Mouse (Mus musculus): ENCODE data around the gene Mcf2. TPM values are rescaled to one million over a fixed set of nuclear protein-coding genes. Genes with fewer than 3 reads are reported as not detected.

The Mcf2 gene
- total RNA-seq (2015; ENCODE audit: low replicate concordance): not detected in 2 replicates
- total RNA-seq (2017; ENCODE audit: low replicate concordance): 0.51 TPM in 1 of 2 replicates, not detected in the other

GRCm38 (mm10) chrX:60178744-60179458 lies at the start of gene Mcf2:
Gene Mcf2, minus strand, starts transcription at chrX:60179089.
- ATAC-seq (replicated peaks; ENCODE audit: low FRiP score, poor library complexity, severe bottlenecking): no peak

- ATAC-seq (replicated peaks; ENCODE audit: low FRiP score, poor library complexity, severe bottlenecking): no peak
Measured at GRCm38 (mm10) chrX:60187726-60188125, 8.8 kb upstream of the Mcf2 start.

GRCm38 (mm10) chrX:60182611-60183010 lies 3.7 kb upstream of the Mcf2 start:
- ATAC-seq (replicated peaks; ENCODE audit: low FRiP score, poor library complexity, severe bottlenecking): no peak

- ATAC-seq (replicated peaks; ENCODE audit: low FRiP score, poor library complexity, severe bottlenecking): no peak
Measured at GRCm38 (mm10) chrX:60178025-60178743, 705 bp downstream of the Mcf2 start.

- ATAC-seq (replicated peaks; ENCODE audit: low FRiP score, poor library complexity, severe bottlenecking): no peak
Measured at GRCm38 (mm10) chrX:60170106-60170505, 8.8 kb downstream of the Mcf2 start.

GRCm38 (mm10) chrX:60169511-60169910 lies 9.4 kb downstream of the Mcf2 start:
- ATAC-seq (replicated peaks; ENCODE audit: low FRiP score, poor library complexity, severe bottlenecking): no peak

GRCm38 (mm10) chrX:60168796-60169195 lies 10.1 kb downstream of the Mcf2 start:
- ATAC-seq (replicated peaks; ENCODE audit: low FRiP score, poor library complexity, severe bottlenecking): no peak

GRCm38 (mm10) chrX:60147268-60147974 lies 31.5 kb downstream of the Mcf2 start:
- ATAC-seq (replicated peaks; ENCODE audit: low FRiP score, poor library complexity, severe bottlenecking): no peak

- ATAC-seq (replicated peaks; ENCODE audit: low FRiP score, poor library complexity, severe bottlenecking): no peak
Measured at GRCm38 (mm10) chrX:60075359-60075758, 103.5 kb downstream of the Mcf2 start.

- no peak for ATAC-seq (replicated peaks; ENCODE audit: low FRiP score, poor library complexity, severe bottlenecking)
Measured at GRCm38 (mm10) chrX:60055185-60055584, 123.7 kb downstream of the Mcf2 start.

- no peak for ATAC-seq (replicated peaks; ENCODE audit: low FRiP score, poor library complexity, severe bottlenecking)
Measured at GRCm38 (mm10) chrX:60054745-60055144, 124.1 kb downstream of the Mcf2 start.

- ATAC-seq (replicated peaks; ENCODE audit: low FRiP score, poor library complexity, severe bottlenecking): no peak
Measured at GRCm38 (mm10) chrX:60026654-60027053, 152.2 kb downstream of the Mcf2 start.

GRCm38 (mm10) chrX:60021595-60021994 lies 157.3 kb downstream of the Mcf2 start:
- ATAC-seq (replicated peaks; ENCODE audit: low FRiP score, poor library complexity, severe bottlenecking): no peak

GRCm38 (mm10) chrX:60021007-60021406 lies 157.9 kb downstream of the Mcf2 start:
- ATAC-seq (replicated peaks; ENCODE audit: low FRiP score, poor library complexity, severe bottlenecking): no peak

GRCm38 (mm10) chrX:60014588-60014987 lies 164.3 kb downstream of the Mcf2 start:
- no peak for ATAC-seq (replicated peaks; ENCODE audit: low FRiP score, poor library complexity, severe bottlenecking)

GRCm38 (mm10) chrX:60013084-60013676 lies 165.7 kb downstream of the Mcf2 start:
- no peak for ATAC-seq (replicated peaks; ENCODE audit: low FRiP score, poor library complexity, severe bottlenecking)
